Comparison of ENCODE assay signal across 23 mouse cellular contexts in genomic region chr2:10263909-10264489, GRCm38 (mm10).
DNase-seq lines count a peak whose midpoint lies in the region; ATAC-seq lines count a peak whose summit lies in the region.
"Had no signal": no experiment of that assay in that cellular context is flagged by ENCODE, and none has a peak within 500 bp of the region (broad histone marks: within the 10 kb centered on the region; RNA-seq: fewer than 3 reads in every experiment).

No protein-coding gene starts in this region.

- no peak overlapping the region for H3K27ac ChIP-seq in kidney, embryonic 16.5 days (ENCODE audit: low read length)
- H3K27ac ChIP-seq in limb, embryonic 15.5 days: no peak overlapping the region
- H3K27ac ChIP-seq: embryonic facial prominence, embryonic 15.5 days; forebrain, embryonic 15.5 days; hindbrain, embryonic 13.5 days; liver, embryonic 14.5 days; midbrain, embryonic 12.5 days had no signal

- H3K4me3 ChIP-seq in kidney, embryonic 16.5 days (ENCODE audit: low read length): no peak overlapping the region
- no peak overlapping the region for H3K4me3 ChIP-seq in limb, embryonic 15.5 days
- H3K4me3 ChIP-seq: embryonic facial prominence, embryonic 15.5 days; forebrain, embryonic 15.5 days; heart, embryonic 12.5 days; hindbrain, embryonic 13.5 days; midbrain, embryonic 12.5 days had no signal

- no peaks in the 10 kb centered on the region for H3K36me3 ChIP-seq in kidney, embryonic 16.5 days (ENCODE audit: insufficient read depth, low read length)
- H3K36me3 ChIP-seq in limb, embryonic 15.5 days: no peaks in the 10 kb centered on the region
- H3K36me3 ChIP-seq: embryonic facial prominence, embryonic 15.5 days; forebrain, embryonic 15.5 days; heart, embryonic 12.5 days; hindbrain, embryonic 13.5 days; midbrain, embryonic 12.5 days had no signal

- peak; percentile 62 for ATAC-seq in kidney, embryonic 16.5 days (ENCODE audit: low FRiP score, low TSS enrichment)
- no peak for ATAC-seq in limb, embryonic 15.5 days (ENCODE audit: insufficient number of reproducible peaks, low FRiP score, low TSS enrichment, low read depth)
- ATAC-seq: forebrain, embryonic 15.5 days had no signal

- no peak overlapping the region for H3K9ac ChIP-seq in kidney, embryonic 16.5 days (replicated peaks; ENCODE audit: low read length)
- H3K9ac ChIP-seq in limb, embryonic 15.5 days: no peak overlapping the region
- H3K9ac ChIP-seq: embryonic facial prominence, embryonic 15.5 days; forebrain, embryonic 15.5 days; heart, embryonic 12.5 days; hindbrain, embryonic 13.5 days; liver, embryonic 14.5 days; lung, embryonic 14.5 days; midbrain, embryonic 12.5 days had no signal

- WGBS in kidney, embryonic 16.5 days: 12% methylated on average over 7 of the region's 7 CpGs
- WGBS in limb, embryonic 15.5 days: 11% methylated on average over 7 of the region's 7 CpGs

- DNase-seq in embryo, embryonic 10.5 days (ENCODE audit: low spot score): peak; percentile 26
- DNase-seq in embryo, embryonic 10 days (ENCODE audit: low spot score): no peak
- no peak for DNase-seq in kidney, adult 18-20 months
- peak; percentile 16 for DNase-seq in forelimb bud, embryonic 11.5 days (ENCODE audit: low read depth, low spot score)
- DNase-seq in urinary bladder, postnatal 14 days (ENCODE audit: low spot score): no peak
- DNase-seq in gastrocnemius, postnatal 10 days: no peak
- DNase-seq: adrenal gland, postnatal 14 days; cerebellum, adult 2 months; cerebellum, postnatal 25 days; heart, postnatal 10 days; kidney, adult 8-10 months; left cerebral cortex, postnatal 4 days; lung, embryonic 14.5 days; right cerebral cortex, postnatal 14 days; spleen, adult 18-20 months had no signal

- peaks cover 14% of the 10 kb centered on the region for H3K4me1 ChIP-seq in kidney, embryonic 16.5 days (ENCODE audit: insufficient read depth, low read length)
- H3K4me1 ChIP-seq in limb, embryonic 15.5 days: peaks cover 8% of the 10 kb centered on the region

- H3K27me3 ChIP-seq in kidney, embryonic 16.5 days (ENCODE audit: insufficient read depth, low read length): no peaks in the 10 kb centered on the region
- H3K27me3 ChIP-seq in limb, embryonic 15.5 days: no peaks in the 10 kb centered on the region
- H3K27me3 ChIP-seq: forebrain, embryonic 15.5 days; heart, embryonic 12.5 days; hindbrain, embryonic 13.5 days had no signal

- no peaks in the 10 kb centered on the region for H3K9me3 ChIP-seq in kidney, embryonic 16.5 days (ENCODE audit: low read length)
- H3K9me3 ChIP-seq in limb, embryonic 15.5 days: no peaks in the 10 kb centered on the region
- H3K9me3 ChIP-seq: embryonic facial prominence, embryonic 15.5 days; forebrain, embryonic 15.5 days; heart, embryonic 12.5 days; hindbrain, embryonic 13.5 days; midbrain, embryonic 12.5 days had no signal

- 0 out of 2 replicates have a peak overlapping the region, but pooled peaks have one; percentile 16 for H3K4me2 ChIP-seq in kidney, embryonic 16.5 days (replicated peaks; ENCODE audit: low read depth, low read length)
- 0 out of 2 replicates have a peak overlapping the region, but pooled peaks have one; percentile 3 for H3K4me2 ChIP-seq in limb, embryonic 15.5 days
- H3K4me2 ChIP-seq: embryonic facial prominence, embryonic 15.5 days; forebrain, embryonic 15.5 days; heart, embryonic 12.5 days; hindbrain, embryonic 13.5 days; lung, embryonic 14.5 days; midbrain, embryonic 12.5 days had no signal

Comparison
In these comparisons a context has a peak if more than half of its experiments do, and no peak if none do; other contexts are left out.
1. DNase-seq: peak in embryo, embryonic 10.5 days (single experiment) and forelimb bud, embryonic 11.5 days (single experiment); none in embryo, embryonic 10 days (single experiment), kidney, adult 18-20 months (single experiment), urinary bladder, postnatal 14 days (single experiment) and gastrocnemius, postnatal 10 days (single experiment).